24 mouse cellular contexts compared by ENCODE assay signal in the genomic region with DNA sequence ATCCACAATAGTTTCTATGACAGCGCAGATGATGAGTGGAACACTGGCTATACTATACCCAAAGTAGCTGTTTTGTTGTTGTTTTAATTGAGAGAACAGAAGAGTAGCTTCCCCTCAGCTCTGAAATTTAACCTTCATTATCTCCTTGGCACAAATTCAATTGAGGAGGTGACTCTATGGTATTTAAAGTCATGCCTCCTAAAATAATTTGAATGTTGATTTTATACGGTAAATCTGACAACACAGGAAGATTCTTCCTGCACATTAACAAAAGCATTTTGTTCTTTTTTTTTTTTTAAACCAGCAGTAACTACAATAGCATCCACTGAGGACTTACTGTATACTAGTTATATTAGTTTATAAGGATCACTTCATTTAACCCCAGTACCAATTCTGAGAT. TPM values are rescaled to one million over a fixed set of nuclear protein-coding genes. Genes with fewer than 3 reads are reported as not detected.
DNase-seq lines count a peak whose midpoint lies in the region; ATAC-seq and TF ChIP-seq lines count a peak whose summit lies in the region.
"Had no signal": no experiment of that assay in that cellular context is flagged by ENCODE, and none has a peak within 500 bp of the region (broad histone marks: within the 10 kb centered on the region; RNA-seq: fewer than 3 reads in every experiment).

No protein-coding gene starts in this region.

- H3K4me2 ChIP-seq in forebrain, embryonic 12.5 days: peak overlapping the region; percentile 15; the same call in 1 of the 2 replicates
- no peak overlapping the region for H3K4me2 ChIP-seq in forebrain, embryonic 11.5 days (ENCODE audit: low read depth, low read length, severe bottlenecking)
- no peak overlapping the region for H3K4me2 ChIP-seq in heart, embryonic 15.5 days
- 0 out of 2 replicates have a peak overlapping the region, but pooled peaks have one; percentile 3 for H3K4me2 ChIP-seq in midbrain, postnatal 0 days (ENCODE audit: low read depth, low read length, poor library complexity, severe bottlenecking)
- no peak overlapping the region for H3K4me2 ChIP-seq in midbrain, embryonic 13.5 days (replicated peaks)
- H3K4me2 ChIP-seq: embryonic facial prominence, embryonic 15.5 days; hindbrain, embryonic 14.5 days; limb, embryonic 15.5 days; liver, embryonic 15.5 days; midbrain, embryonic 11.5 days had no signal

- WGBS in forebrain, embryonic 12.5 days: 69% methylated on average over 2 of the region's 2 CpGs
- 79% methylated on average over 2 of the region's 2 CpGs for WGBS in forebrain, embryonic 11.5 days
- 42% methylated on average over 2 of the region's 2 CpGs for WGBS in heart, embryonic 15.5 days
- 64% methylated on average over 2 of the region's 2 CpGs for WGBS in midbrain, postnatal 0 days
- 72% methylated on average over 2 of the region's 2 CpGs for WGBS in midbrain, embryonic 13.5 days

- no peak overlapping the region for H3K27ac ChIP-seq in forebrain, embryonic 12.5 days
- no peak overlapping the region for H3K27ac ChIP-seq in forebrain, embryonic 11.5 days (ENCODE audit: low read depth, low read length)
- peak overlapping the region; percentile 31; the same call in 1 of the 2 replicates for H3K27ac ChIP-seq in heart, embryonic 15.5 days
- no peak overlapping the region for H3K27ac ChIP-seq in midbrain, postnatal 0 days (ENCODE audit: low read depth, low read length)
- H3K27ac ChIP-seq in midbrain, embryonic 13.5 days: no peak overlapping the region
- H3K27ac ChIP-seq: embryonic facial prominence, embryonic 15.5 days; hindbrain, embryonic 14.5 days; limb, embryonic 15.5 days; liver, embryonic 15.5 days; macrophage had no signal

- no peak for ATAC-seq in forebrain, embryonic 12.5 days (ENCODE audit: low FRiP score)
- no peak for ATAC-seq in forebrain, embryonic 11.5 days (replicated peaks; ENCODE audit: low FRiP score)
- no peak for ATAC-seq in heart, embryonic 15.5 days (replicated peaks; ENCODE audit: insufficient number of reproducible peaks, insufficient read depth, low FRiP score, low read depth)
- ATAC-seq in midbrain, postnatal 0 days (ENCODE audit: low FRiP score): no peak
- ATAC-seq in midbrain, embryonic 13.5 days: no peak
- ATAC-seq: lung, postnatal 0 days had no signal

- no peak for DNase-seq in forebrain, embryonic 11.5 days (ENCODE audit: low spot score)
- no peak for DNase-seq in heart, adult 11 months
- no peak for DNase-seq in midbrain, postnatal 0 days (ENCODE audit: low spot score)
- no peak for DNase-seq in kidney, postnatal 36 days
- DNase-seq: adrenal gland, postnatal 25 days; cerebellum, adult 8-10 months; gastrocnemius, postnatal 10 days; heart, postnatal 4 days; kidney, adult 18-20 months; layer of hippocampus, adult 9-11 months; left cerebral cortex, postnatal 4 days; retina, postnatal 1 day; right cerebral cortex, postnatal 25 days; thymus, postnatal 36 days had no signal

- peaks cover 51% of the 10 kb centered on the region for H3K4me1 ChIP-seq in forebrain, embryonic 12.5 days
- peaks cover 14% of the 10 kb centered on the region for H3K4me1 ChIP-seq in forebrain, embryonic 11.5 days (replicated peaks; ENCODE audit: control insufficient read depth, insufficient read depth, low read length)
- H3K4me1 ChIP-seq in heart, embryonic 15.5 days (replicated peaks): peaks cover 49% of the 10 kb centered on the region
- H3K4me1 ChIP-seq in midbrain, postnatal 0 days (ENCODE audit: insufficient read depth, low read length): peaks cover 11% of the 10 kb centered on the region
- H3K4me1 ChIP-seq in midbrain, embryonic 13.5 days (replicated peaks): peaks cover 75% of the 10 kb centered on the region

- TF ChIP-seq CTCF in midbrain, postnatal 0 days (IDR thresholded peaks at IDR 0.05): no peak

- no peaks in the 10 kb centered on the region for H3K27me3 ChIP-seq in forebrain, embryonic 12.5 days
- no peaks in the 10 kb centered on the region for H3K27me3 ChIP-seq in forebrain, embryonic 11.5 days (ENCODE audit: control insufficient read depth, insufficient read depth, low read length)
- H3K27me3 ChIP-seq in heart, embryonic 15.5 days: no peaks in the 10 kb centered on the region
- H3K27me3 ChIP-seq in midbrain, postnatal 0 days (ENCODE audit: insufficient read depth, low read length): no peaks in the 10 kb centered on the region
- no peaks in the 10 kb centered on the region for H3K27me3 ChIP-seq in midbrain, embryonic 13.5 days
- H3K27me3 ChIP-seq: embryonic facial prominence, embryonic 15.5 days; limb, embryonic 15.5 days; liver, embryonic 15.5 days had no signal

- H3K9me3 ChIP-seq in forebrain, embryonic 12.5 days: no peaks in the 10 kb centered on the region
- no peaks in the 10 kb centered on the region for H3K9me3 ChIP-seq in forebrain, embryonic 11.5 days (ENCODE audit: control insufficient read depth, low read length)
- no peaks in the 10 kb centered on the region for H3K9me3 ChIP-seq in heart, embryonic 15.5 days (replicated peaks)
- no peaks in the 10 kb centered on the region for H3K9me3 ChIP-seq in midbrain, postnatal 0 days (ENCODE audit: low read length)
- H3K9me3 ChIP-seq in midbrain, embryonic 13.5 days: no peaks in the 10 kb centered on the region
- H3K9me3 ChIP-seq: embryonic facial prominence, embryonic 15.5 days; limb, embryonic 15.5 days; liver, embryonic 15.5 days had no signal

- H3K36me3 ChIP-seq in forebrain, embryonic 12.5 days (replicated peaks): peaks cover 5% of the 10 kb centered on the region; the same call in 1 of the 2 replicates
- no peaks in the 10 kb centered on the region for H3K36me3 ChIP-seq in forebrain, embryonic 11.5 days (ENCODE audit: control insufficient read depth, insufficient read depth, low read length)
- no peaks in the 10 kb centered on the region for H3K36me3 ChIP-seq in heart, embryonic 15.5 days
- no peaks in the 10 kb centered on the region for H3K36me3 ChIP-seq in midbrain, postnatal 0 days (ENCODE audit: insufficient read depth, low read length)
- H3K36me3 ChIP-seq in midbrain, embryonic 13.5 days: no peaks in the 10 kb centered on the region
- H3K36me3 ChIP-seq: embryonic facial prominence, embryonic 15.5 days; limb, embryonic 15.5 days; liver, embryonic 15.5 days had no signal

- no peak overlapping the region for H3K4me3 ChIP-seq in forebrain, embryonic 12.5 days (replicated peaks)
- no peak overlapping the region for H3K4me3 ChIP-seq in forebrain, embryonic 11.5 days (ENCODE audit: low read depth, low read length)
- no peak overlapping the region for H3K4me3 ChIP-seq in heart, embryonic 15.5 days
- no peak overlapping the region for H3K4me3 ChIP-seq in midbrain, postnatal 0 days (ENCODE audit: low read depth, low read length)
- H3K4me3 ChIP-seq in midbrain, embryonic 13.5 days (replicated peaks): no peak overlapping the region
- H3K4me3 ChIP-seq: embryonic facial prominence, embryonic 15.5 days; limb, embryonic 15.5 days; liver, embryonic 15.5 days had no signal

- H3K9ac ChIP-seq in forebrain, embryonic 12.5 days: no peak overlapping the region
- no peak overlapping the region for H3K9ac ChIP-seq in forebrain, embryonic 11.5 days (ENCODE audit: low read length)
- H3K9ac ChIP-seq in heart, embryonic 15.5 days: no peak overlapping the region
- no peak overlapping the region for H3K9ac ChIP-seq in midbrain, postnatal 0 days (replicated peaks; ENCODE audit: low read length, poor library complexity, severe bottlenecking)
- no peak overlapping the region for H3K9ac ChIP-seq in midbrain, embryonic 13.5 days (replicated peaks)
- H3K9ac ChIP-seq: embryonic facial prominence, embryonic 15.5 days; hindbrain, embryonic 14.5 days; limb, embryonic 15.5 days; liver, embryonic 15.5 days had no signal

RNA-seq across cellular contexts. Expression of a gene that starts 6.0 kb away (rescaled TPM):
- 32.3 and 32.8 TPM in 2 replicates for polyA plus RNA-seq in forebrain, embryonic 12.5 days (2016; fragmentation: Nextera tagmentation; extraction: Ambion mirVana)
- 29.3 and 33.6 TPM in 2 replicates for polyA plus RNA-seq in forebrain, embryonic 11.5 days (2014; fragmentation: Nextera tagmentation; extraction: Ambion mirVana)
- polyA plus RNA-seq in heart, embryonic 15.5 days (2015; fragmentation: Nextera tagmentation; extraction: Ambion mirVana): 10.8 and 13.6 TPM in 2 replicates
- total RNA-seq in midbrain, postnatal 0 days (2014; rRNA removed): 39.7 and 44.4 TPM in 2 replicates
- polyA plus RNA-seq in midbrain, postnatal 0 days (2015; fragmentation: Nextera tagmentation; extraction: Ambion mirVana): 21.9 and 25.0 TPM in 2 replicates
- 30.7 and 33.5 TPM in 2 replicates for polyA plus RNA-seq in midbrain, embryonic 13.5 days (2015; fragmentation: Nextera tagmentation; extraction: Ambion mirVana)

Comparison
In these comparisons a context has a peak if more than half of its experiments do, and no peak if none do; other contexts are left out.
1. H3K4me2 ChIP-seq: peak in forebrain, embryonic 12.5 days (single experiment) and midbrain, postnatal 0 days (single experiment); none in forebrain, embryonic 11.5 days (single experiment), heart, embryonic 15.5 days (single experiment) and midbrain, embryonic 13.5 days (single experiment).